ENCODE assay signal across 10 mouse cellular contexts in genomic region chr14:75787794-75788175, GRCm38 (mm10). TPM values are rescaled to one million over a fixed set of nuclear protein-coding genes. Genes with fewer than 3 reads are reported as not detected.
A peak's percentile ranks its signal among the peaks of the same experiment; 100 is the strongest.
DNase-seq lines count a peak whose midpoint lies in the region; ATAC-seq and TF ChIP-seq lines count a peak whose summit lies in the region.
"Had no signal": no experiment of that assay in that cellular context is flagged by ENCODE, and none has a peak within 500 bp of the region (broad histone marks: within the 10 kb centered on the region; RNA-seq: fewer than 3 reads in every experiment).

No protein-coding gene starts in this region.

- no peak for TF ChIP-seq CTCF in kidney, adult 2 months (conservative IDR thresholded peaks at IDR 0.05; ENCODE audit: insufficient read depth, insufficient read length, low read depth, low read length)
- no peak for TF ChIP-seq CTCF in heart, postnatal 0 days (IDR thresholded peaks at IDR 0.05; ENCODE audit: low read depth)

- peak; percentile 52 for DNase-seq in kidney, adult 2 months
- no peak for DNase-seq in kidney, adult 18-20 months
- DNase-seq in MEL-GATA-1-ER (ENCODE audit: extremely low read depth, low read depth): peak; percentile 59
- no peak for DNase-seq in heart, postnatal 0 days (ENCODE audit: low spot score)
- DNase-seq in lung, postnatal 10 days: peak; percentile 12
- DNase-seq in embryo, embryonic 10 days (ENCODE audit: low spot score): no peak
- no peak for DNase-seq in ovary, postnatal 36 days (ENCODE audit: low spot score)
- no peak for DNase-seq in spleen, postnatal 14 days (ENCODE audit: low spot score in 2 of 2)
- DNase-seq: thymus, adult 2 months had no signal

- no peak for ATAC-seq in heart, postnatal 0 days (ENCODE audit: insufficient read depth, low read depth)

- TF ChIP-seq EP300 in heart, postnatal 0 days (IDR thresholded peaks at IDR 0.05; ENCODE audit: low read depth): no peak

- H3K4me1 ChIP-seq in kidney, adult 2 months (ENCODE audit: control insufficient read depth, insufficient read depth, low read length): peaks cover 6% of the 10 kb centered on the region; the same call in 1 of the 2 replicates
- H3K4me1 ChIP-seq in heart, postnatal 0 days (ENCODE audit: control insufficient read depth, insufficient read depth): peaks cover 4% of the 10 kb centered on the region; the same call in 1 of the 2 replicates

- no peaks in the 10 kb centered on the region for H3K27me3 ChIP-seq in kidney, adult 2 months (replicated peaks; ENCODE audit: control insufficient read depth, insufficient read depth, low read length)
- H3K27me3 ChIP-seq in heart, postnatal 0 days (ENCODE audit: control insufficient read depth, insufficient read depth, low read length): no peaks in the 10 kb centered on the region

- H3K4me3 ChIP-seq in kidney, adult 2 months (ENCODE audit: insufficient read depth, low read depth, low read length): peak overlapping the region; percentile 19; the same call in 1 of the 2 replicates
- peak overlapping the region; percentile 77; the same call in 1 of the 2 replicates for H3K4me3 ChIP-seq in heart, postnatal 0 days (ENCODE audit: low read depth, low read length)

- H3K9me3 ChIP-seq in heart, postnatal 0 days (replicated peaks; ENCODE audit: control insufficient read depth, low read length): no peaks in the 10 kb centered on the region
- H3K9me3 ChIP-seq: G1E had no signal

- H3K36me3 ChIP-seq in kidney, adult 2 months (ENCODE audit: control insufficient read depth, insufficient read depth, low read length): no peaks in the 10 kb centered on the region
- H3K36me3 ChIP-seq in heart, postnatal 0 days (replicated peaks; ENCODE audit: control insufficient read depth, insufficient read depth, low read length): no peaks in the 10 kb centered on the region

- WGBS in kidney, adult 2 months: 37% methylated on average over 7 of the region's 7 CpGs
- WGBS in heart, postnatal 0 days: 33% methylated on average over 7 of the region's 7 CpGs

- peak overlapping the region; percentile 77 for H3K4me2 ChIP-seq in heart, postnatal 0 days (ENCODE audit: low read depth, low read length)

- no peak for TF ChIP-seq POLR2A in kidney, adult 2 months (IDR thresholded peaks at IDR 0.05; ENCODE audit: low read depth, low read length)

- peak overlapping the region; percentile 60; the same call in 1 of the 2 replicates for H3K27ac ChIP-seq in kidney, adult 2 months (ENCODE audit: insufficient read depth, low read depth, low read length)
- peak overlapping the region; percentile 89 for H3K27ac ChIP-seq in heart, postnatal 0 days (ENCODE audit: low read depth)

- H3K9ac ChIP-seq in heart, postnatal 0 days (replicated peaks; ENCODE audit: low read depth, low read length): no peak overlapping the region; the same call in 1 of the 2 replicates

RNA-seq across cellular contexts. Expression of gene Slc25a30, which starts 0.9 kb away (rescaled TPM):
- polyA plus RNA-seq in kidney, adult 2 months (2012; rRNA removed): 26.3 and 29.6 TPM in 2 replicates
- total RNA-seq in heart, postnatal 0 days (2014; rRNA removed; ENCODE audit: low replicate concordance): 39.0 and 39.2 TPM in 2 replicates
- 6.2 and 6.3 TPM in 2 replicates for polyA plus RNA-seq in heart, postnatal 0 days (2015; fragmentation: Nextera tagmentation; extraction: Ambion mirVana)

RNA-seq across cellular contexts. Expression of gene Cog3, which starts 33.5 kb away (rescaled TPM):
- 7.8 and 10.0 TPM in 2 replicates for polyA plus RNA-seq in kidney, adult 2 months (2012; rRNA removed)
- 12.9 and 18.3 TPM in 2 replicates for total RNA-seq in heart, postnatal 0 days (2014; rRNA removed; ENCODE audit: low replicate concordance)
- polyA plus RNA-seq in heart, postnatal 0 days (2015; fragmentation: Nextera tagmentation; extraction: Ambion mirVana): 7.6 and 8.6 TPM in 2 replicates

RNA-seq across cellular contexts. Expression of gene Tpt1, which starts 57.1 kb away (rescaled TPM):
- polyA plus RNA-seq in kidney, adult 2 months (2012; rRNA removed): 1,266 and 1,401 TPM in 2 replicates
- total RNA-seq in heart, postnatal 0 days (2014; rRNA removed; ENCODE audit: low replicate concordance): 746 and 806 TPM in 2 replicates
- 1,059 and 1,111 TPM in 2 replicates for polyA plus RNA-seq in heart, postnatal 0 days (2015; fragmentation: Nextera tagmentation; extraction: Ambion mirVana)

Comparison
In these comparisons a context has a peak if more than half of its experiments do, and no peak if none do; other contexts are left out.
1. DNase-seq: peak in kidney, adult 2 months (single experiment), MEL-GATA-1-ER (single experiment) and lung, postnatal 10 days (single experiment); none in kidney, adult 18-20 months (single experiment), heart, postnatal 0 days (single experiment), embryo, embryonic 10 days (single experiment), ovary, postnatal 36 days (single experiment) and spleen, postnatal 14 days (0 of 2).